Mouse (Mus musculus) megakaryocyte, embryonic 14.5 days (primary cell): ENCODE measurements around the gene Tmem139.

Source experiments
- FLI1 ChIP-seq: IDR thresholded peaks from 2 replicates; pipeline ENCODE4 v1.6.1; 2012; ENCODE audit warnings: low read length, inconsistent platforms, mixed read lengths
- GATA1 ChIP-seq: IDR thresholded peaks from 3 replicates; pipeline ENCODE4 v1.6.1; 2012; ENCODE audit warnings: mixed read lengths, low read length, inconsistent platforms, borderline replicate concordance

DNA sequence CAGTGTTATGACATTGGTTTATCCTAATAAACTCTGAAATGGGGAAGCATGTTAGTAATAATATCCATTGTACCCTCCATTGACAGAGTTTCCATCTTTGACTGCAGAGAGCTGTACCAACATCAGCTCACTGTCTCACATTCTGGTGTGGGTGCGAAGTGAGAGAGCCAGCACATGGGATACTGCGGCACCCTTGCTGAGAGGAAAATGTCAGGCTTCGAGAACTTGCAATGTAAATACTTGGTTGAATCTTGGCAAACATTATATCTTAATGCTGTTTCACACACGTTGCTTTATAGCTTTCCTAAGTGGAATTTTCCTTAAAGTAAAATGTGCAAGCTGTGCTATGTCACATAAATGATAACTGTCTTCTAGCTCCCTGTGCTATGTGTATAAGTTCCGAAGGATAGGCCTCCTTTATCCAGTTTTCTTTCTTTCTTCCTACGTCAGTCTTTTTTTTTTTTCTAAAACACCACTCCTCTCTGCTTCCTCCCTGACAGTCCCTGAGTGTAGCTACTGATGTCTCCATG is 24.4 kb upstream of the Tmem139 start:
- TF ChIP-seq GATA1 (no peak), FLI1 (no peak)
